Mouse (Mus musculus) heart, postnatal 0 days (tissue): Measurements from ENCODE around the gene Ttk.

Source experiments
- CTCF ChIP-seq: IDR thresholded peaks from 2 replicates; pipeline ENCODE4 v1.5.1; 2016; ENCODE audit warnings: antibody characterized with exemption, control low read depth, low read depth
- EP300 ChIP-seq: IDR thresholded peaks from 2 replicates; pipeline ENCODE4 v1.6.1; 2016; ENCODE audit warnings: antibody characterized with exemption, low read depth

DNA sequence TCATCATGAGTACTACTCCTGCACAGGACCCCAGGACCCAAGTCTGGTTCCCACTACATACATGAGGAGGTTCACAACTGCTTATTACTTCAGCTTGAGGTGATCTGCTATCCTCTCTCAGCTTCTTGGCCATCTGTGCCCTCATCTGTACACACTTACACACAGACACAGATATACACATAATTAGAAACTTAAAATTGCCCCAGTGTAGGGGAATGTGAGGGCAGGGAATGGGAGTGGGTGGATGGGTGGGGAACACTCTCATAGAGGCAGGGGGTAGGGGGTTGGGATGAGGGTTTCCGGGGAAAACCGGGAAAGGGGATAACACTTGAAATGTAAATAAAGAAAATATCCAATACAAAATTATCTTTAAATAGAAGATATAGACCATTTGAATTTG, 75.3 kb downstream of the Ttk start:
- TF ChIP-seq CTCF (no peak), EP300 (no peak)
